Mouse (Mus musculus) liver, postnatal 0 days (tissue): ENCODE measurements at regions not wholly inside any gene's neighbourhood (a gene's known extent, or its start where the extent isn't known, plus 50 kb on each side); places are given as distances from the start of the nearest gene placed in this dataset.

Experiments
- CTCF ChIP-seq: sonication (generic); IDR thresholded peaks from 2 replicates; pipeline ENCODE4 v1.5.1; 2016; ENCODE audit warnings: antibody characterized with exemption, low read depth
- EP300 ChIP-seq: IDR thresholded peaks from 2 replicates; pipeline ENCODE4 v1.6.1; 2016; ENCODE audit warnings: antibody characterized with exemption, low read depth, mild to moderate bottlenecking

DNA sequence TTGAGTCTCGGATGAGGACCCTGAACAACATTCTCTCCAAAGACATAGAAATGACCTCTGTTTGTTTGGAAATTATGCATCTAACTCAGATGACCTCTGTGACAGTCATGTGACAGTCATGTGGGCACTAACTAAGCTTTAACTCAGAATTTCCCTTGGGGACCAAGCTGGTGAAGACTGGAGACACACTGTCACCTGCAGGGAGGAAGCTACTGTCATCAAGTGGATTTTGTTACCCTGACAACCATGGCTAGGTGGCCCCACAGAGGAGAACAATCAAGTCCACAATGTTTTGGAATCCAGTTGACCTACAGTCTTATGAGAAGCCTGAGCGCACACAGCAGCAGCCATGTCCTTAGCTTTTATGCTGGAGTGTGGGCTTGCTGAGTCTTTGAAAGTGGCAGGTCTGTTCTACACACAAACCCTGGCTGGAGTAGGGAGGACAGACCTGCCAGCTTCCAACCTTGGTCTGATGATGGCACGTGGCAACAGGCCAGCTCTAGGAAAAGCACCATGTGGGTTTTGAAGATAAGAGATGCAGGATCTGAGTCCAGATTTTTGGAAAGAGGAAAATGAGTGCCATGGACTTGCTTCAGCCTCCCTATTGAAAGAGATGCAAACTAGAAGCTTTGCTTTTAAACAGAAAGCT, 125.5 kb downstream of the Cdh26 start:
- TF ChIP-seq EP300 (no peak), CTCF (no peak)
